Mouse (Mus musculus): ENCODE data around the gene Rnf212b. TPM values are rescaled to one million over a fixed set of nuclear protein-coding genes. Genes with fewer than 3 reads are reported as not detected.

Gene Rnf212b
- total RNA-seq, 4 experiments from 2014 or later: not detected

GRCm38 (mm10) chr14:54796760-54797159 is 17.2 kb upstream of the Rnf212b start:
- no peak for DNase-seq (ENCODE audit: low spot score in 2 of 2)

- no peak for DNase-seq (ENCODE audit: low spot score in 2 of 2)
Observed at GRCm38 (mm10) chr14:54799686-54800085, 14.3 kb upstream of the Rnf212b start.

DNA sequence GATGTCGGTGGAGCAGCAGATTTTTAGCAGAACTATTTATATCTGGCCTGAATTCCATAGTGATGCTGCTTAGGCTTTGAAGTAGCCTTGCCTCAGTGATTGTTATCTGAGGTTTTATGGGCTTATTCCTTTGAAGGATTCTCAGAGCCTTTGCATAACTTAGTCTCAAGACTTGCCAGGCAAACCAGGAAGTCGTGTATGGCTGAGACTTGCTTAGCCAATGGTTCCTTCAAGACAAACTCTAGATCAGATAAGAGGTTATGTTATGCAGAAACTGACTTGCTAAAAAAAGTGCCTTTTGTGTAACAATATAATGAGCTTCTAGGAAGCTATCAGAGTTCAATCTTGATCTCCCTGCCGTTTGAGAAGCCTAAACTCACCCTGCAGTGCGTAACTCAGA is 11.5 kb upstream of the Rnf212b start:
- DNase-seq (ENCODE audit: low spot score in 2 of 2): no peak

GRCm38 (mm10) chr14:54806124-54806523 is 7.8 kb upstream of the Rnf212b start:
- no peak for DNase-seq (ENCODE audit: low spot score in 2 of 2)

GRCm38 (mm10) chr14:54808718-54809667 is 4.9 kb upstream of the Rnf212b start:
- DNase-seq (ENCODE audit: low spot score in 2 of 2): no peak

DNA sequence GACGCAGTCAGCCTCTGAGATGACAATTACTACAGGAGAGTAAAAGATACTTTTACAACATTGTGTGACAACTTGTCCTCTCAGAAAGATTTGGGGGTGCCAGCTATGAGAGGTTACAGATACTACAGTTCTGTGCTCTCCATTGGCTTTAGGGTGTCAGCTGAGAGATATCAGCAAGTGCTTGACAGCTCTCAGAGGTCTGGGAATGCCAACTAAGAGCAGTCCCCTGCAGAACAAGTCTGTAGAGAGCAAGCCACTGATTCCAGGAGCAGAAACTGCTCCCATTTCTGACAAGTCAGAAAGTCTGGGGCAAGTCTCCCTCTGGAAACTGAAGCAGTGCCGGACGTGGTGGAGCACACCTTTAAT is 4.3 kb upstream of the Rnf212b start:
- no peak for DNase-seq (ENCODE audit: low spot score in 2 of 2)

DNA sequence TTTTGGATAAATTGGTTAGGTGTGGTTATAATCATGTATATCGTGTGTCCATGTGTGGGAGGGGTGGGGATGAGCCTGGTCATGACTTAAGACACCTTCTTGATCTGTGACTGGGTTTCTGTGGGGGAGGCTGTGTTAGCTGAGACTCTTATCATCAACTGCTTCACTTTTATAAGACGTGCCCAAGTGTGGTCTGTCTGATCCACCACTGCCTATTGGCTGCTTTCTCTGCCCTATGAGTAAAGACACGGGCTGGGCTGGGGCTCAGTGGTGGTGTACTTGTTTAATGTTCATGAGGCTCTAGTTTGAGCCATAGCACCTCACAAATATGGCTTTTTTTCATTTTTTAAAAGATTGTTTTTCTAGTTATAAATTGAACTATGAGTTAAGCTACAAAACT is 1.8 kb downstream of the Rnf212b start:
- DNase-seq (ENCODE audit: low spot score in 2 of 2): no peak

DNA sequence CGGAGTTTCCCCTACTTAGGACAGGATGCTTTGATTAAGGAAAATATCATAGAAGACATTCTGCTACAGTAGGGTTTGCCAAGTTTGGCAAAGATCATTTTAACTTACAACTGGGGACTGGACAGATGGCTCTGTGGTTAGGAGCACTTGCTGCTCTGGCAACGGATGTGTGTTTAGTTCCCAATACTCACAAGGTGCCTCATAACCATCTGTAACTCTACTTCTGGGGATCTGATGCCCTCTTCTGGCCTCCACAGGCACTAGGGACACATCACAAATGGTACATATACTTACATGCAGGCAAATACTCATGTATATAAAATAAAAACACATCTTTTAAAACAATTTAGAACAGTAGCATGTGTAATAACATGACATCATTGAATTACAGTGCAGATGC is 3.9 kb downstream of the Rnf212b start:
- no peak for DNase-seq (ENCODE audit: low spot score in 2 of 2)

DNA sequence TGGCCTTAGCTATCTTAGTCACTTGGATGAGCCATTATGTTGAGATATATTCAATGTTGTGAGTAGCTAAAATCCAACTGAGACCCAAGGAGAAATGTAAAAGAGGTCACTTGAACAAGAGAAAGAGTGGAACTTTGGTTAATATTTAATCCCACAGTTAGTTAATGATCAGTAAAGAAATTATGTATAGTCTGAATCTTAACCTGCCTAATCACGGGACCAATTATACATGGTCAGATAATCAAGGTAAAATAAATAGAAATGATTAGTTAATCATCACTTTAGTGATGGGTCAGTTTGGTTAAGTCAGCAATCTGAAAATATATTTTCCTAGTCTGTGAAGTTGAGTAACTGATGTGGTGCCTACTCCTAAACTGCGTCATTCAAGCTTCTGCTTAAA is 8.4 kb downstream of the Rnf212b start:
- no peak for DNase-seq (ENCODE audit: low spot score in 2 of 2)

GRCm38 (mm10) chr14:54823716-54824115 is 9.8 kb downstream of the Rnf212b start:
- DNase-seq (ENCODE audit: low spot score in 2 of 2): no peak

DNA sequence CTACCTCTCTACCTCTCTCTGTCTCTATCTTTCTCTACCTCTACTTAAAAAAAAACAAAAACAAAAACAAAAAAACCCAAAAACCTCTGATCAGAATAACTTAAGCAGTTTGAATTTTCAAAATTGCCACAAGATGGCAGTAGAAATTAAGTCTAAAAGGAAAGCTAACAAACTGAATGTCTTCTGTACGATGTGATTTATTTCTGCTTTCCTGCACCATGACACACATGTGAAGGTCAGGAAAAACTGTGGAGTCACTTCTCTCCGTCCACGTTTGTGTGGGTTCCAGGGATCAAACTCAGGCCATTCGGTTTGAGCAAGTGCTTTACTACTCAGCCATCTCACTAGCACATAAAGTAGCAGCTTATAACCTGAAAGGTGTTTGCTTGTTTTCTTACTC is 29.5 kb downstream of the Rnf212b start:
- peak in 1 of 2 experiments; percentile 8 for DNase-seq (ENCODE audit: low spot score in 2 of 2)

DNA sequence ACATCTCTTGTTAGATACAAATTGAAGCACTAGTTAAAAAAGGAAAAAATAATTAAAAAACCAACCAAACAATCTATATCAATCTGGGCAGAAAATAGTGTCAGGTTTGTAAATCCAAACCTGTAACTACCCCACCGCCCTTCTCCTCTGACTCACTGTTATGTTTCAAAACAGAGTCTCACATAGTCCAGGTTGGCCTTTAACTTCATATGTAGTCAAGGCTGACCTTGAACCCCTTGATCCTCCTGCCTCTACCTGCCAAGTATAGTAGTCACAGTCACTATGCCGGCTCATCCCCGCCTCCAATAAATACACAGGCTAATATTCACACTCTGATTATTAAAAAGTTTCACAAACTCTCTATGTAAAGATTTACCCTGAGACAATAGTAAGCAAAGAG is 41.8 kb downstream of the Rnf212b start:
- no peak for DNase-seq (ENCODE audit: low spot score in 2 of 2)

GRCm38 (mm10) chr14:54856703-54857102 is 42.8 kb downstream of the Rnf212b start:
- DNase-seq (ENCODE audit: low spot score in 2 of 2): no peak

DNA sequence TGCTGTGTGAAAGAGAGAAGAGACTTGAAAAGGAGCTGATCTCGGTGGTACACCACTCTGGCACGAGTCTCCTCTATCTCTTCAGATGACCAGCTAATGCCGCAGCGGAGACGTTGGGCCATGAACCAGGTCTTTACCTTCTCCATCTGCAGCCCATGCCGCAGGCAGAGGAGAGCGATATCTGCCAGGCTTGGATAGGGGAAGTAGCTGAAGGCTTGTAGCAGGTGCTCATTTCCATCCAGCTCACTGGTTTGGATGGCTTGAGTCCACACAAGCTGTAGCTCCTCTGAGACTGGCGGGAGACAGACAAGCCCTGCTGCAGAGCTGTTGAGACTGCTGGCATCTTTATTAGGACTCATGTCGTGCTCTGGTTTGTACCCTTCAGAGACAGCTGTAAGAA is 44.0 kb downstream of the Rnf212b start:
- DNase-seq (ENCODE audit: low spot score in 2 of 2): no peak

DNA sequence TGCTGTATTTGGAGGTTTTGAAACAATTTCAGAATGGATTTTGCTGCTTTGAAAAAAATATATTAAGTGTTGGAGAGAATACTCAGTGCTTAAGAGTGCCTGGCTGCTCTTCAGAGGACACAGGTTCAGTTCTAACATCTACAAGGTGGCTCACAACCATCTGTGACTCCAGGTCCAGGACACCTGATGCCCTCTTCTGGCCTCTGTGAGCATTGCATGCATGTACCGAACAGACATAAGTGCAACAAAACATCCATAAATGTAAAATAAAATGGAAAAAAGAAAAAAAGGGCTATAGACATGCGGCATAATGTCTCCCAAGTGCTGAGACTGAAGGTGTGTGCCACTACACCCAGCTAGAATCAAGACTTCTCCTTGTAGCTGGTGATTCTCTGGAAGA is 46.6 kb downstream of the Rnf212b start:
- no peak for DNase-seq (ENCODE audit: low spot score in 2 of 2)

- DNase-seq (ENCODE audit: low spot score in 2 of 2): peak; percentile 80 to 91
Observed at GRCm38 (mm10) chr14:54863501-54864312, 49.8 kb downstream of the Rnf212b start.

DNA sequence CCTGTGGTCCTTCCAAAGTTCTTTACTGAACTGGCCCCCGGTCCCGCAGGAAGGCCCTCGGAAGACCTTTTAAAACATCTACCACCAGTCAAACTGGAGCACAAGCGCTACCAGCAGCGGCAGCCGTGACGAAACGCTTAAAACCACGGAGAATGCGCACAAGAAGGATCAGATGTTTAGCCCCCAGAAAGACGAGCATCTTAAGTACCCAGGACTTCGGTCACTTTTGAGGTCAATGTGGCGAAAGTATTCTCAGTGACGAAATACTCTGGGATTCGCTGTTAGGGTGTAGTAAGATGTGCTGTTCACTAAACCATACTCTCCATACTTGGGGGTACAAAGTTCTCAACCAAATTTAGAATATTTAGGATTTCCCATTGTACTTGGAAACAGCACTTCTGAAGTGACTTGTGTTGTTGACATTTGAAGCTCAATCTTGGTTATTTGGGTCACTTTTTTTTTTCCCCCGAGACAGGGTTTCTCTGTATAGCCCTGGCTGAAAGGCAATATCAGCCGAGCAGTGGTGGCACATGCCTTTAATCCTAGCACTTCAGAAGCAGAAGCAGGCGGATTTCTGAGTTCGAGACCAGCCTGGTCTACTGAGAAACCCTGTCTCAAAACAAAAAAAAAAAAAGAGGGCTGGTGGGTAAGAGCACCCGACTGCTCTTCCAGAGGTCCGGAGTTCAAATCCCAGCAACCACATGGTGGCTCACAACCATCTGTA is 50.5 kb downstream of the Rnf212b start:
- DNase-seq (ENCODE audit: low spot score in 2 of 2): no peak

DNA sequence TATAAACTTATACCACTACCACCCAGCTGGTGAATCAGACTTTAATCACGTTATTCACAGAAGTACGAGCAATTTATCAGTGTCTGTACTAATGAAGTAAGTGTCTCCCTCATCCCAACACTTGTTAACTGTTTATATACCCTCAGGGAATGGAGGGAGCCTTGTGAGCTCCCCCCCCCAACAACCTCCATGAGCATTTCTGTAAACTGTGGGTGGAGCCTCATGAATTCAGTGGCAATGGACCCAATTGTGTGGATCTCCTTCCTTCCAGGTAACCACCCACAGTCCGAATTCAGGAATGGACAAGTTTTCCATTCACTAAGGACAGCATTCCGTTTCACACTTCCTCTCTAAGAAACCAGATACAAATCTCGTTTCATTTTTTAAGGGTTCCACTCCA is 51.7 kb downstream of the Rnf212b start:
- DNase-seq (ENCODE audit: low spot score in 2 of 2): no peak

- no peak for DNase-seq (ENCODE audit: low spot score in 2 of 2)
Observed at GRCm38 (mm10) chr14:54866268-54866667, 52.3 kb downstream of the Rnf212b start.

DNA sequence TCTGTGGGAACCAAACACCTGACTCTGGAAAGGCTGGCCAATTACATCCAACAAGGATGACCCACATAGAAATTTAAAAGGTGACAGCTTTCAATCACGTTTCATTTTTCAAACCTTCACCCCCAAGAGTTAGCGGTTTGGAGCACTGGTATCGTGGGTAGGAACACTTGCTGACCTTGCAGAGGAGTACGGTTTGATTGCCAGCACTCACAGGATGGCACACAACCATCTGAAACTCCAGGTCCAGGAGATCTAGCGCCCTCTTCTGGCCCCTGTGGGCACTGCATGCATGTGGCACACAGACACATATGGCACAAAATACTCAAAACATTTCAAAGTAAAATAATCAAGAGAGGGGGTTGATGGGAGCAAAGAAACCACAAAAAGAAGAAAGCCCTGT is 53.0 kb downstream of the Rnf212b start:
- no peak for DNase-seq (ENCODE audit: low spot score in 2 of 2)

DNA sequence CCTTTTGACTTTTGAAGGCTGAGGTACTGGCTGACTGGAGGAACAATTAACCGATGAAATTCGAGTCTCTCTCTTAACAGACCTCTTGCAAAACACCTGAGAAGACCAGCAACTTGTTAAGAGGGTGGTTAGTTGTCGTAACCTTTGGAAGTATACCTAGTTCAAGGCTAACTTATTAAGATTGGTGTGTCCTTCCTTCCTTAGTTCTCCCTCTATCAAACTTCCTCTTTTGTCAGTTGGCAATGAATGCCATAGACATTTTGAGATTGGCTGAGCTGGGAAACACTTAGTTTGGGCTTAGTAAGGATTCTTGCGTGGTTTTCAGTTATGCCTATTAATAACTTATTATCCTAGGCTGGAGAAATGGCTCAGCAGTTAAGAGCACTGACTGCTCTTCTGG is 54.1 kb downstream of the Rnf212b start:
- no peak for DNase-seq (ENCODE audit: low spot score in 2 of 2)

DNA sequence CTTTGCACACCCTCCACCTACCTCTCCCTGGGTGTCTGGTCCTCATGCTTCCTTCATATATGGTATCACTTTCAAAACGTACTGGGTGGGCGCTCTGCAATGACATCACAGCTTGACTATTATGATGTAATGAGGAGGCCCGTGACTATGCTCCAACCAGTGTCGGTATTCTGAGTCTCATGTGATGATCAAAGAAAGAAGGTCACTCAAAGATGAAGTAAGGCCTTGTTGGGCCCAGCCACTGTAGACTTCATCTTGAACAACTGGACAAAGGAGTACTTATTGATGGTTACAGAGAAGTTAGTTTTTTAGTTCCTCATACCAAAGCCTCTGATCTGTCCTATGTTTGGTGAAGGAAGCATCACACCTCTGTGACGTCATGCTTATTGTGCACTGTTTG is 56.9 kb downstream of the Rnf212b start, which contains the start of gene Homez:
Gene Homez (minus strand): TSS at position 101 of the 400 bp plus-strand sequence.
- DNase-seq (ENCODE audit: low spot score in 2 of 2): no peak
